Mouse (Mus musculus) C2C12 (cell line): Measurements from ENCODE around the gene Ccdc162. TPM values are rescaled to one million over a fixed set of nuclear protein-coding genes. Genes with fewer than 3 reads are reported as not detected.
A peak's percentile ranks its signal among the peaks of the same experiment; 100 is the strongest.

Experiments used
- H3K27me3 ChIP-seq: one replicate; pipeline ENCODE4 v1.6.1; 2011; ENCODE audit not compliant: control insufficient read depth, insufficient read depth, insufficient read length
- H3K36me3 ChIP-seq: one replicate; pipeline ENCODE4 v1.6.1; 2011; ENCODE audit not compliant: control insufficient read depth, insufficient read depth
- H3K4me3 ChIP-seq: one replicate; pipeline ENCODE4 v1.5.1; 2011; ENCODE audit warnings: mild to moderate bottlenecking, control low read depth; ENCODE audit not compliant: poor library complexity, insufficient read depth, severe bottlenecking
- H3K79me2 ChIP-seq: one replicate; pipeline ENCODE4 v1.6.1; 2011; ENCODE audit not compliant: control insufficient read depth, insufficient read depth
- H3K79me3 ChIP-seq: one replicate; pipeline ENCODE4 v1.6.1; 2011; ENCODE audit warnings: low read depth, control low read depth
- H3ac ChIP-seq: one replicate; pipeline ENCODE3; 2011; ENCODE audit warnings: low read depth; ENCODE audit not compliant: control insufficient read depth, insufficient read length
- CEBPB ChIP-seq: IDR thresholded peaks from one replicate; pipeline ENCODE4 v1.6.1; 2011; ENCODE audit warnings: low read depth, mild to moderate bottlenecking, control low read depth, moderate library complexity
- CTCF ChIP-seq: IDR thresholded peaks from one replicate; pipeline ENCODE4 v1.5.1; 2011; ENCODE audit not compliant: control insufficient read depth, insufficient read depth, insufficient read length
- FOSL1 ChIP-seq: IDR thresholded peaks from one replicate; pipeline ENCODE4 v1.8.0; 2011; ENCODE audit warnings: mild to moderate bottlenecking, low read length; ENCODE audit not compliant: poor library complexity, insufficient read depth, severe bottlenecking
- MAX ChIP-seq: IDR thresholded peaks from one replicate; pipeline ENCODE4 v1.6.1; 2011; ENCODE audit warnings: mild to moderate bottlenecking, control low read depth
- MYOD1 ChIP-seq: IDR thresholded peaks from one replicate; pipeline ENCODE4 v1.6.1; 2011; ENCODE audit warnings: low read depth; ENCODE audit not compliant: control insufficient read depth, insufficient read length
- MYOG ChIP-seq: IDR thresholded peaks from one replicate; pipeline ENCODE4 v1.6.1; 2011; ENCODE audit not compliant: control insufficient read depth, insufficient read length; ENCODE audit errors: extremely low read depth
- USF1 ChIP-seq: IDR thresholded peaks from one replicate; pipeline ENCODE4 v1.6.1; 2011; ENCODE audit warnings: low read depth, mild to moderate bottlenecking, control low read depth, moderate library complexity
- microRNA-seq: library from miRNA; unstranded; fragments of <30 nt; microRNA quantifications from one replicate; pipeline ENCODE4, GENCODE M21; 2019; ENCODE audit warnings: borderline microRNAs expressed
- polyA plus RNA-seq: library from polyadenylated mRNA; unstranded; fragments of >200 nt; fragmentation: generic; extraction: Trizol; gene quantifications from one replicate; pipeline ENCODE4 v1.2.1, GENCODE M21; 2012; ENCODE audit warnings: missing spikeins

The Ccdc162 gene
- polyA plus RNA-seq, 1 experiment = 0.13 TPM

GRCm38 (mm10) chr10:41488877-41489276, 227.6 kb downstream of the Ccdc162 start:
- peak overlapping the region; percentile 31 for H3ac ChIP-seq
- H3K4me3 ChIP-seq = no peak overlapping the region
- H3K79me2 ChIP-seq = no peaks in the 10 kb centered on the region
- no peaks in the 10 kb centered on the region for H3K27me3 ChIP-seq
- no peaks in the 10 kb centered on the region for H3K79me3 ChIP-seq
- no peak for TF ChIP-seq CEBPB
- no peak for TF ChIP-seq MYOG
- TF ChIP-seq MYOD1 = no peak
- no peak for TF ChIP-seq CTCF
- no peak for TF ChIP-seq MAX
- TF ChIP-seq USF1 = no peak
- TF ChIP-seq FOSL1 = no peak
- H3K36me3 ChIP-seq = peaks cover 16% of the 10 kb centered on the region

Small RNAs within 50 kb of the gene (microRNA-seq; reads per million reads assigned to microRNA genes)
- not detected for gene Mir3473b

Other genes with a start within 250 kb of the Ccdc162 start
- 27.7 TPM for gene Mical1, start 240.3 kb downstream of the Ccdc162 start, polyA plus RNA-seq
- 20.7 TPM for gene Smpd2, start 226.3 kb downstream of the Ccdc162 start, polyA plus RNA-seq
- gene Ppil6, start 226.2 kb downstream of the Ccdc162 start, polyA plus RNA-seq = 0.08 TPM
- 53.2 TPM for gene Cd164, start 197.2 kb downstream of the Ccdc162 start, polyA plus RNA-seq
- gene Cep57l1, start 93.2 kb upstream of the Ccdc162 start, polyA plus RNA-seq = 4.6 TPM
- 5.0 TPM for gene Sesn1, start 93.3 kb upstream of the Ccdc162 start, polyA plus RNA-seq